Comparison of ENCODE assay signal across 10 mouse cellular contexts in genomic region chr3:90644220-90644619, GRCm38 (mm10). TPM values are rescaled to one million over a fixed set of nuclear protein-coding genes. Genes with fewer than 3 reads are reported as not detected.
DNase-seq lines count a peak whose midpoint lies in the region; ATAC-seq and TF ChIP-seq lines count a peak whose summit lies in the region.
"Had no signal": no experiment of that assay in that cellular context is flagged by ENCODE, and none has a peak within 500 bp of the region (broad histone marks: within the 10 kb centered on the region; RNA-seq: fewer than 3 reads in every experiment).

No protein-coding gene starts in this region.

- no peak overlapping the region for H3K4me3 ChIP-seq in cerebellum, adult 2 months (replicated peaks; ENCODE audit: insufficient read depth, low read depth, low read length)
- no peak overlapping the region for H3K4me3 ChIP-seq in midbrain, postnatal 0 days (ENCODE audit: low read depth, low read length)
- no peak overlapping the region for H3K4me3 ChIP-seq in midbrain, embryonic 13.5 days (replicated peaks)
- H3K4me3 ChIP-seq: liver, embryonic 15.5 days; stomach, embryonic 15.5 days had no signal

- no peak for ATAC-seq in cerebellum, adult (ENCODE audit: insufficient number of reproducible peaks, low FRiP score, low TSS enrichment)
- ATAC-seq in midbrain, postnatal 0 days (ENCODE audit: low FRiP score), result no peak
- no peak for ATAC-seq in midbrain, embryonic 13.5 days
- ATAC-seq in erythroid progenitor cell, adult 5-6 weeks (replicated peaks; ENCODE audit: low FRiP score, poor library complexity, severe bottlenecking), result no peak

- no peak overlapping the region for H3K9ac ChIP-seq in midbrain, postnatal 0 days (replicated peaks; ENCODE audit: low read length, poor library complexity, severe bottlenecking)
- H3K9ac ChIP-seq in midbrain, embryonic 13.5 days (replicated peaks), result no peak overlapping the region
- H3K9ac ChIP-seq: liver, embryonic 15.5 days; stomach, embryonic 15.5 days had no signal

- no peak for TF ChIP-seq POLR2A in cerebellum, adult 2 months (IDR thresholded peaks at IDR 0.05; ENCODE audit: borderline replicate concordance, insufficient read depth, low read length)

- no peak overlapping the region for H3K4me2 ChIP-seq in midbrain, postnatal 0 days (ENCODE audit: low read depth, low read length, poor library complexity, severe bottlenecking)
- no peak overlapping the region for H3K4me2 ChIP-seq in midbrain, embryonic 13.5 days (replicated peaks)
- H3K4me2 ChIP-seq: liver, embryonic 15.5 days; stomach, embryonic 15.5 days had no signal

- 46% methylated on average over 3 of the region's 3 CpGs for whole genome bisulfite sequencing in cerebellum, adult 2 months
- 49% methylated on average over 3 of the region's 3 CpGs for WGBS in midbrain, postnatal 0 days
- WGBS in midbrain, embryonic 13.5 days, result 54% methylated on average over 3 of the region's 3 CpGs

- no peak overlapping the region for H3K27ac ChIP-seq in cerebellum, adult 2 months (ENCODE audit: insufficient read depth, low read length)
- no peak overlapping the region for H3K27ac ChIP-seq in midbrain, postnatal 0 days (ENCODE audit: low read depth, low read length)
- no peak overlapping the region for H3K27ac ChIP-seq in midbrain, embryonic 13.5 days
- H3K27ac ChIP-seq: liver, embryonic 15.5 days; stomach, embryonic 15.5 days had no signal

- DNase-seq in cerebellum, adult 2 months, result no peak
- no peak for DNase-seq in midbrain, postnatal 0 days (ENCODE audit: low spot score)
- DNase-seq in c-Kit-positive CD71-positive TER-119-negative erythroid progenitor cells, embryonic 14.5 days (ENCODE audit: low read depth), result peak; percentile 15
- peak; percentile 74 for DNase-seq in kidney, postnatal 10 days
- DNase-seq in mesoderm, embryonic 11.5 days (ENCODE audit: low read depth, low spot score), result peak; percentile 25

- H3K27me3 ChIP-seq in cerebellum, adult 2 months (ENCODE audit: control insufficient read depth, insufficient read depth, low read length), result no peaks in the 10 kb centered on the region
- no peaks in the 10 kb centered on the region for H3K27me3 ChIP-seq in midbrain, postnatal 0 days (ENCODE audit: insufficient read depth, low read length)
- H3K27me3 ChIP-seq in midbrain, embryonic 13.5 days, result no peaks in the 10 kb centered on the region
- H3K27me3 ChIP-seq: liver, embryonic 15.5 days; stomach, embryonic 15.5 days had no signal

- no peaks in the 10 kb centered on the region for H3K9me3 ChIP-seq in midbrain, postnatal 0 days (ENCODE audit: low read length)
- no peaks in the 10 kb centered on the region for H3K9me3 ChIP-seq in midbrain, embryonic 13.5 days
- H3K9me3 ChIP-seq: liver, embryonic 15.5 days; stomach, embryonic 15.5 days had no signal

- TF ChIP-seq CTCF in cerebellum, adult 2 months (IDR thresholded peaks at IDR 0.05; ENCODE audit: borderline replicate concordance, insufficient read depth, low read depth, low read length), result peak; percentile 27; the same call in 1 of the 2 replicates
- TF ChIP-seq CTCF in midbrain, postnatal 0 days (IDR thresholded peaks at IDR 0.05), result peak; percentile 55

- no peaks in the 10 kb centered on the region for H3K36me3 ChIP-seq in midbrain, postnatal 0 days (ENCODE audit: insufficient read depth, low read length)
- H3K36me3 ChIP-seq in midbrain, embryonic 13.5 days, result no peaks in the 10 kb centered on the region
- H3K36me3 ChIP-seq: liver, embryonic 15.5 days; stomach, embryonic 15.5 days had no signal

- no peaks in the 10 kb centered on the region for H3K4me1 ChIP-seq in cerebellum, adult 2 months (ENCODE audit: control insufficient read depth, insufficient read depth, low read length)
- no peaks in the 10 kb centered on the region for H3K4me1 ChIP-seq in midbrain, postnatal 0 days (ENCODE audit: insufficient read depth, low read length)
- no peaks in the 10 kb centered on the region for H3K4me1 ChIP-seq in midbrain, embryonic 13.5 days (replicated peaks)
- H3K4me1 ChIP-seq: liver, embryonic 15.5 days; stomach, embryonic 15.5 days had no signal

RNA-seq across cellular contexts. Expression of gene S100a7a, which starts 9.6 kb away (rescaled TPM):
- polyA plus RNA-seq in cerebellum, adult 2 months (2012; rRNA removed), result 0.31 and 0.38 TPM in 2 replicates
- not detected in 2 replicates for total RNA-seq in midbrain, postnatal 0 days (2014; rRNA removed)
- polyA plus RNA-seq in midbrain, postnatal 0 days (2015; fragmentation: Nextera tagmentation; extraction: Ambion mirVana), result not detected in 2 replicates
- not detected in 2 replicates for polyA plus RNA-seq in midbrain, embryonic 13.5 days (2015; fragmentation: Nextera tagmentation; extraction: Ambion mirVana)
- total RNA-seq in erythroid progenitor cell, adult 5-6 weeks (2015; ENCODE audit: low replicate concordance), result not detected in 2 replicates
- not detected in 2 replicates for total RNA-seq in erythroid progenitor cell, adult 5-6 weeks (2017; ENCODE audit: low replicate concordance)
- polyA plus RNA-seq: liver, embryonic 15.5 days had no signal

RNA-seq across cellular contexts. Expression of gene S100a8, which starts 24.6 kb away (rescaled TPM):
- 4.4 and 8.4 TPM in 2 replicates for polyA plus RNA-seq in cerebellum, adult 2 months (2012; rRNA removed)
- total RNA-seq in midbrain, postnatal 0 days (2014; rRNA removed), result 0.93 and 1.8 TPM in 2 replicates
- polyA plus RNA-seq in midbrain, postnatal 0 days (2015; fragmentation: Nextera tagmentation; extraction: Ambion mirVana), result 2.2 and 4.2 TPM in 2 replicates
- polyA plus RNA-seq in midbrain, embryonic 13.5 days (2015; fragmentation: Nextera tagmentation; extraction: Ambion mirVana), result 2.8 and 4.7 TPM in 2 replicates
- 5,294 and 6,274 TPM in 2 replicates for total RNA-seq in erythroid progenitor cell, adult 5-6 weeks (2015; ENCODE audit: low replicate concordance)
- total RNA-seq in erythroid progenitor cell, adult 5-6 weeks (2017; ENCODE audit: low replicate concordance), result 2,245 and 2,738 TPM in 2 replicates

RNA-seq across cellular contexts. Expression of gene S100a6, which starts 31.5 kb away (rescaled TPM):
- polyA plus RNA-seq in cerebellum, adult 2 months (2012; rRNA removed), result 32.0 and 36.0 TPM in 2 replicates
- 13.8 and 14.3 TPM in 2 replicates for total RNA-seq in midbrain, postnatal 0 days (2014; rRNA removed)
- polyA plus RNA-seq in midbrain, postnatal 0 days (2015; fragmentation: Nextera tagmentation; extraction: Ambion mirVana), result 42.3 and 50.9 TPM in 2 replicates
- polyA plus RNA-seq in midbrain, embryonic 13.5 days (2015; fragmentation: Nextera tagmentation; extraction: Ambion mirVana), result 19.7 and 25.0 TPM in 2 replicates
- total RNA-seq in erythroid progenitor cell, adult 5-6 weeks (2015; ENCODE audit: low replicate concordance), result 132 and 138 TPM in 2 replicates
- 41.6 and 73.8 TPM in 2 replicates for total RNA-seq in erythroid progenitor cell, adult 5-6 weeks (2017; ENCODE audit: low replicate concordance)

RNA-seq across cellular contexts. Expression of gene S100a5, which starts 35.9 kb away (rescaled TPM):
- not detected in 2 replicates for polyA plus RNA-seq in cerebellum, adult 2 months (2012; rRNA removed)
- total RNA-seq in midbrain, postnatal 0 days (2014; rRNA removed), result not detected in 2 replicates
- 0.43 TPM in 1 of 2 replicates, not detected in the other for polyA plus RNA-seq in midbrain, postnatal 0 days (2015; fragmentation: Nextera tagmentation; extraction: Ambion mirVana)
- polyA plus RNA-seq in midbrain, embryonic 13.5 days (2015; fragmentation: Nextera tagmentation; extraction: Ambion mirVana), result not detected in 2 replicates
- not detected in 2 replicates for total RNA-seq in erythroid progenitor cell, adult 5-6 weeks (2015; ENCODE audit: low replicate concordance)
- not detected in 2 replicates for total RNA-seq in erythroid progenitor cell, adult 5-6 weeks (2017; ENCODE audit: low replicate concordance)
- polyA plus RNA-seq: liver, embryonic 15.5 days had no signal

RNA-seq across cellular contexts. Expression of gene S100a4, which starts 40.6 kb away (rescaled TPM):
- 2.7 and 4.1 TPM in 2 replicates for polyA plus RNA-seq in cerebellum, adult 2 months (2012; rRNA removed)
- total RNA-seq in midbrain, postnatal 0 days (2014; rRNA removed), result not detected in 2 replicates
- polyA plus RNA-seq in midbrain, postnatal 0 days (2015; fragmentation: Nextera tagmentation; extraction: Ambion mirVana), result 2.4 and 2.5 TPM in 2 replicates
- polyA plus RNA-seq in midbrain, embryonic 13.5 days (2015; fragmentation: Nextera tagmentation; extraction: Ambion mirVana), result 0.83 and 1.1 TPM in 2 replicates
- total RNA-seq in erythroid progenitor cell, adult 5-6 weeks (2015; ENCODE audit: low replicate concordance), result 36.9 and 83.6 TPM in 2 replicates
- 29.4 and 37.4 TPM in 2 replicates for total RNA-seq in erythroid progenitor cell, adult 5-6 weeks (2017; ENCODE audit: low replicate concordance)

Comparison
In these comparisons a context has a peak if more than half of its experiments do, and no peak if none do; other contexts are left out.
1. DNase-seq: peak in c-Kit-positive CD71-positive TER-119-negative erythroid progenitor cells, embryonic 14.5 days (single experiment), kidney, postnatal 10 days (single experiment) and mesoderm, embryonic 11.5 days (single experiment); none in cerebellum, adult 2 months (0 of 2) and midbrain, postnatal 0 days (single experiment).